ENCODE assay signal across 8 mouse cellular contexts in genomic region chr14:55578668-55579269, GRCm38 (mm10). TPM values are rescaled to one million over a fixed set of nuclear protein-coding genes. Genes with fewer than 3 reads are reported as not detected.
DNase-seq lines count a peak whose midpoint lies in the region; ATAC-seq lines count a peak whose summit lies in the region.

No protein-coding gene starts in this region.

- WGBS in intestine, embryonic 16.5 days, result 20% methylated on average over 6 of the region's 6 CpGs
- 10% methylated on average over 6 of the region's 6 CpGs for WGBS in liver, embryonic 16.5 days (ENCODE audit: insufficient replicate concordance)
- 41% methylated on average over 6 of the region's 6 CpGs for WGBS in neural tube, embryonic 12.5 days

- H3K9ac ChIP-seq in intestine, embryonic 16.5 days (ENCODE audit: low read depth, low read length), result peak overlapping the region; percentile 96
- peak overlapping the region; percentile 80 for H3K9ac ChIP-seq in liver, embryonic 16.5 days (ENCODE audit: low read depth, low read length)
- peak overlapping the region; percentile 81 for H3K9ac ChIP-seq in neural tube, embryonic 12.5 days

- no peaks in the 10 kb centered on the region for H3K9me3 ChIP-seq in intestine, embryonic 16.5 days (ENCODE audit: control insufficient read depth, low read length)
- H3K9me3 ChIP-seq in liver, embryonic 16.5 days (replicated peaks; ENCODE audit: control insufficient read depth, low read length), result no peaks in the 10 kb centered on the region
- no peaks in the 10 kb centered on the region for H3K9me3 ChIP-seq in neural tube, embryonic 12.5 days

- DNase-seq in ovary, adult 18-20 months (ENCODE audit: low spot score), result peak; percentile 43
- DNase-seq in ovary, postnatal 14 days (ENCODE audit: low spot score), result no peak
- peak; percentile 85 for DNase-seq in adrenal gland, postnatal 36 days
- peak; percentile 59 to 80 for DNase-seq in gastrocnemius, adult 8-10 months (ENCODE audit: low spot score in 2 of 2)
- no peak for DNase-seq in left cerebral cortex, postnatal 36 days (ENCODE audit: low spot score in 2 of 2)

- peaks cover 15% of the 10 kb centered on the region for H3K4me1 ChIP-seq in intestine, embryonic 16.5 days (ENCODE audit: control insufficient read depth, insufficient read depth, low read length)
- H3K4me1 ChIP-seq in liver, embryonic 16.5 days (ENCODE audit: control insufficient read depth, low read depth, low read length), result peaks cover 30% of the 10 kb centered on the region
- H3K4me1 ChIP-seq in neural tube, embryonic 12.5 days, result no peaks in the 10 kb centered on the region

- ATAC-seq in intestine, embryonic 16.5 days, result peak; percentile 65
- peak; percentile 54 for ATAC-seq in liver, embryonic 16.5 days (ENCODE audit: low read depth)
- peak; percentile 59 for ATAC-seq in neural tube, embryonic 12.5 days (ENCODE audit: low FRiP score, low read depth)

- peaks cover 13% of the 10 kb centered on the region for H3K36me3 ChIP-seq in intestine, embryonic 16.5 days (ENCODE audit: control insufficient read depth, insufficient read depth, low read length)
- H3K36me3 ChIP-seq in liver, embryonic 16.5 days (ENCODE audit: control insufficient read depth, insufficient read depth), result 0 out of 2 replicates have a peak, but pooled peaks cover 3% of the 10 kb centered on the region
- peaks cover 20% of the 10 kb centered on the region for H3K36me3 ChIP-seq in neural tube, embryonic 12.5 days

- no peaks in the 10 kb centered on the region for H3K27me3 ChIP-seq in intestine, embryonic 16.5 days (replicated peaks; ENCODE audit: control insufficient read depth, insufficient read depth, low read length)
- no peaks in the 10 kb centered on the region for H3K27me3 ChIP-seq in liver, embryonic 16.5 days (ENCODE audit: control insufficient read depth, insufficient read depth, low read depth, low read length)
- no peaks in the 10 kb centered on the region for H3K27me3 ChIP-seq in neural tube, embryonic 12.5 days (replicated peaks)

- peak overlapping the region; percentile 89 for H3K27ac ChIP-seq in intestine, embryonic 16.5 days (ENCODE audit: low read length)
- peak overlapping the region; percentile 83 for H3K27ac ChIP-seq in liver, embryonic 16.5 days (ENCODE audit: low read length)
- peak overlapping the region; percentile 71 for H3K27ac ChIP-seq in neural tube, embryonic 12.5 days

- peak overlapping the region; percentile 81 for H3K4me2 ChIP-seq in intestine, embryonic 16.5 days (ENCODE audit: low read depth, low read length)
- peak overlapping the region; percentile 80 for H3K4me2 ChIP-seq in liver, embryonic 16.5 days (ENCODE audit: low read depth, low read length)
- H3K4me2 ChIP-seq in neural tube, embryonic 12.5 days (replicated peaks), result peak overlapping the region; percentile 90

- intact Hi-C loops in left cerebral cortex, postnatal 36 days (cut with DNase I), result no loop called here

- H3K4me3 ChIP-seq in intestine, embryonic 16.5 days (ENCODE audit: low read length), result peak overlapping the region; percentile 92
- H3K4me3 ChIP-seq in liver, embryonic 16.5 days (ENCODE audit: low read depth, low read length), result peak overlapping the region; percentile 70
- peak overlapping the region; percentile 73 for H3K4me3 ChIP-seq in neural tube, embryonic 12.5 days

RNA-seq across cellular contexts. Expression of gene Psme1, which starts 0.8 kb away (rescaled TPM):
- 100 to 1,000 TPM; 203 to 361 TPM for total RNA-seq in adrenal gland, postnatal 36 days (2021)
- 10 to 100 TPM; 63.4 to 78.7 (median 78.0) TPM for total RNA-seq in gastrocnemius, adult 8-10 months (2022)
- 217 and 224 TPM in 2 replicates for polyA plus RNA-seq in intestine, embryonic 16.5 days (2015; fragmentation: Nextera tagmentation; extraction: Ambion mirVana)
- 114 TPM in 2 replicates for polyA plus RNA-seq in liver, embryonic 16.5 days (2015; fragmentation: Nextera tagmentation; extraction: Ambion mirVana)
- 120 and 128 TPM in 2 replicates for polyA plus RNA-seq in neural tube, embryonic 12.5 days (2016; fragmentation: Nextera tagmentation; extraction: Ambion mirVana)
- total RNA-seq in left cerebral cortex, postnatal 36 days (2021), result 10 to 100 TPM; 41.9 to 50.1 TPM

RNA-seq across cellular contexts. Expression of gene Fitm1, which starts 3.4 kb away (rescaled TPM):
- 1 to 10 TPM in 1 of 2 experiments, under 1 TPM in 1; 0.63 to 1.5 TPM for total RNA-seq in adrenal gland, postnatal 36 days (2021)
- 100 to 1,000 TPM; 275 to 317 (median 288) TPM for total RNA-seq in gastrocnemius, adult 8-10 months (2022)
- 0.18 and 0.28 TPM in 2 replicates for polyA plus RNA-seq in intestine, embryonic 16.5 days (2015; fragmentation: Nextera tagmentation; extraction: Ambion mirVana)
- 0.74 and 2.0 TPM in 2 replicates for polyA plus RNA-seq in liver, embryonic 16.5 days (2015; fragmentation: Nextera tagmentation; extraction: Ambion mirVana)
- 4.0 and 4.3 TPM in 2 replicates for polyA plus RNA-seq in neural tube, embryonic 12.5 days (2016; fragmentation: Nextera tagmentation; extraction: Ambion mirVana)
- not detected for total RNA-seq in left cerebral cortex, postnatal 36 days (2021)

RNA-seq across cellular contexts. Expression of gene Emc9, which starts 6.3 kb away (rescaled TPM):
- total RNA-seq in adrenal gland, postnatal 36 days (2021), result 10 to 100 TPM; 28.0 to 45.9 TPM
- total RNA-seq in gastrocnemius, adult 8-10 months (2022), result 10 to 100 TPM; 30.6 to 41.6 (median 37.6) TPM
- polyA plus RNA-seq in intestine, embryonic 16.5 days (2015; fragmentation: Nextera tagmentation; extraction: Ambion mirVana), result 14.0 and 15.6 TPM in 2 replicates
- 22.5 and 25.8 TPM in 2 replicates for polyA plus RNA-seq in liver, embryonic 16.5 days (2015; fragmentation: Nextera tagmentation; extraction: Ambion mirVana)
- 8.9 and 12.7 TPM in 2 replicates for polyA plus RNA-seq in neural tube, embryonic 12.5 days (2016; fragmentation: Nextera tagmentation; extraction: Ambion mirVana)
- total RNA-seq in left cerebral cortex, postnatal 36 days (2021), result 10 to 100 TPM; 49.0 to 52.7 TPM

RNA-seq across cellular contexts. Expression of gene Psme2, which starts 12.1 kb away (rescaled TPM):
- 100 to 1,000 TPM; 311 to 396 TPM for total RNA-seq in adrenal gland, postnatal 36 days (2021)
- 10 to 100 TPM; 50.9 to 72.8 (median 62.7) TPM for total RNA-seq in gastrocnemius, adult 8-10 months (2022)
- polyA plus RNA-seq in intestine, embryonic 16.5 days (2015; fragmentation: Nextera tagmentation; extraction: Ambion mirVana), result 347 and 368 TPM in 2 replicates
- polyA plus RNA-seq in liver, embryonic 16.5 days (2015; fragmentation: Nextera tagmentation; extraction: Ambion mirVana), result 177 and 181 TPM in 2 replicates
- polyA plus RNA-seq in neural tube, embryonic 12.5 days (2016; fragmentation: Nextera tagmentation; extraction: Ambion mirVana), result 212 and 223 TPM in 2 replicates
- total RNA-seq in left cerebral cortex, postnatal 36 days (2021), result 10 to 100 TPM; 42.3 to 45.4 TPM

RNA-seq across cellular contexts. Expression of gene Rnf31, which starts 12.7 kb away (rescaled TPM):
- total RNA-seq in adrenal gland, postnatal 36 days (2021), result 10 to 100 TPM; 33.7 to 33.9 TPM
- total RNA-seq in gastrocnemius, adult 8-10 months (2022), result 10 to 100 TPM; 14.8 to 18.7 (median 16.6) TPM
- polyA plus RNA-seq in intestine, embryonic 16.5 days (2015; fragmentation: Nextera tagmentation; extraction: Ambion mirVana), result 19.0 and 19.8 TPM in 2 replicates
- 9.5 and 9.7 TPM in 2 replicates for polyA plus RNA-seq in liver, embryonic 16.5 days (2015; fragmentation: Nextera tagmentation; extraction: Ambion mirVana)
- polyA plus RNA-seq in neural tube, embryonic 12.5 days (2016; fragmentation: Nextera tagmentation; extraction: Ambion mirVana), result 17.8 and 21.0 TPM in 2 replicates
- total RNA-seq in left cerebral cortex, postnatal 36 days (2021), result 10 to 100 TPM; 30.4 to 33.5 TPM

Comparison
In these comparisons a context has a peak if more than half of its experiments do, and no peak if none do; other contexts are left out.
1. DNase-seq: peak in ovary, adult 18-20 months (single experiment), adrenal gland, postnatal 36 days (2 of 2) and gastrocnemius, adult 8-10 months (2 of 2); none in ovary, postnatal 14 days (single experiment) and left cerebral cortex, postnatal 36 days (0 of 2).
2. RNA of gene Fitm1, which starts 3.4 kb away (total RNA-seq): 275 to 317 TPM in gastrocnemius, adult 8-10 months; 0.63 to 1.5 TPM in adrenal gland, postnatal 36 days and not detected in left cerebral cortex, postnatal 36 days; every median in the first group is over 100 times any median in the second.
3. Peak in every context shown above with its lines, with median percentiles within 50 percentile points of each other: ATAC-seq, H3K27ac ChIP-seq, H3K4me2 ChIP-seq, H3K4me3 ChIP-seq and H3K9ac ChIP-seq.